Mouse (Mus musculus) erythroblast, embryonic 14.5 days (primary cell): ENCODE data around the gene Urb1.

Experiments
- GATA1 ChIP-seq: IDR thresholded peaks from 2 replicates; pipeline ENCODE4 v1.6.1; 2012; ENCODE audit warnings: low read length, inconsistent platforms, mixed read lengths
- TAL1 ChIP-seq: IDR thresholded peaks from 3 replicates; pipeline ENCODE4 v1.6.1; 2012; ENCODE audit warnings: low read length, inconsistent platforms, mixed read lengths

DNA sequence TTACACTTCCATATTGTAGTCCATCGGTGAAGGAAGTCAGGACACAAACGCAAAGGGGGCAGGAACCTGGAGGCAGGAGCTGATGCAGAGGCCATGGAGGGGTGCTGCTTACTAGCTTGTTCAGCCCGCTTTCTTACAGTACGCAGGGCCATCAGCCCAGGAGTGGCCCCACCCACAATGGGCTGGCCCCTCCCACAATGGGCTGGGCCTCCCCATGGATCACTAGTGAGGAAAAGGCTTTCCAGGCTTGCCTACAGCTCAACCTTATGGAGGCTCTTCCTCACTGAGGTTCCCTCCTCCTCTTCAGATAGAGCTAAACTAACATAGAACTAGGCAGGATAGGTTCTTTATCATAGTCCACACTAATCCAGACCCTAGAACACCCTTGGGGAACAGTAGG is 86.2 kb downstream of the Urb1 start:
- TF ChIP-seq TAL1 (no peak), GATA1 (no peak)
